Mouse (Mus musculus): Measurements from ENCODE around the gene Lhpp. TPM values are rescaled to one million over a fixed set of nuclear protein-coding genes. Genes with fewer than 3 reads are reported as not detected.

The Lhpp gene
- polyA plus RNA-seq, 1 experiment = 2.4 TPM

GRCm38 (mm10) chr7:132701412-132701811 is 91.0 kb downstream of the Lhpp start:
- TF ChIP-seq GATA1 (IDR thresholded peaks at IDR 0.05; ENCODE audit: low read length) = no peak

- TF ChIP-seq GATA1 (IDR thresholded peaks at IDR 0.05; ENCODE audit: low read length) = no peak
These were observed 91.6 kb downstream of the Lhpp start for GRCm38 (mm10) chr7:132702024-132702423.

- TF ChIP-seq GATA1 (IDR thresholded peaks at IDR 0.05; ENCODE audit: low read length) = no peak
These were observed 92.1 kb downstream of the Lhpp start for GRCm38 (mm10) chr7:132702492-132703070.

GRCm38 (mm10) chr7:132703515-132704309 is 93.3 kb downstream of the Lhpp start:
- TF ChIP-seq GATA1 (IDR thresholded peaks at IDR 0.05; ENCODE audit: low read length) = no peak

- TF ChIP-seq GATA1 (IDR thresholded peaks at IDR 0.05; ENCODE audit: low read length) = no peak
These were observed 94.0 kb downstream of the Lhpp start for GRCm38 (mm10) chr7:132704310-132704875.

DNA sequence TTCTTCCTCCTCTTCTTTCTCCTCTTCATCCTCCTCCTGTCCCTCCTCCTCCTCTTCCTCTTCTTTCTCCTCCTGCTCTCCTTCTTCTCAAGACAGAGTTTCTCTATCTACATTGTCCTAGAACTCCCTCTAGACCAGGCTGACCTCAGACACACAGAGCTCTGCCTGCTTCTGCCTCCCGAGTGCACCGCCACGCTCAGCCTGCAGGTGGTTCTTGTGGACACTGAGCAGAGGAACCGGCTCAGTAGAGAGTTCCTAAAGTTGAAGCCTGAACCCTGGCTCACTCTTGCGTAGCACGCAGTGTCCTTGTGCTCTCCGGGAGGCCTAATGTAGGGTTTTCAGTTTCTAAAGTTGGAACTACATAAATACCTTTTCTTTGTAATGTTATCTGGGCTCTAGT is 94.7 kb downstream of the Lhpp start:
- TF ChIP-seq GATA1 (IDR thresholded peaks at IDR 0.05; ENCODE audit: low read length) = no peak

- no peak for TF ChIP-seq GATA1 (IDR thresholded peaks at IDR 0.05; ENCODE audit: low read length)
These were observed 101.1 kb downstream of the Lhpp start for GRCm38 (mm10) chr7:132711579-132711978.

- no peak for TF ChIP-seq GATA1 (IDR thresholded peaks at IDR 0.05; ENCODE audit: low read length)
These were observed 101.7 kb downstream of the Lhpp start for GRCm38 (mm10) chr7:132712044-132712708.

GRCm38 (mm10) chr7:132712956-132713355 is 102.5 kb downstream of the Lhpp start:
- no peak for TF ChIP-seq GATA1 (IDR thresholded peaks at IDR 0.05; ENCODE audit: low read length)

GRCm38 (mm10) chr7:132713483-132714126 is 103.2 kb downstream of the Lhpp start:
- no peak for TF ChIP-seq GATA1 (IDR thresholded peaks at IDR 0.05; ENCODE audit: low read length)

DNA sequence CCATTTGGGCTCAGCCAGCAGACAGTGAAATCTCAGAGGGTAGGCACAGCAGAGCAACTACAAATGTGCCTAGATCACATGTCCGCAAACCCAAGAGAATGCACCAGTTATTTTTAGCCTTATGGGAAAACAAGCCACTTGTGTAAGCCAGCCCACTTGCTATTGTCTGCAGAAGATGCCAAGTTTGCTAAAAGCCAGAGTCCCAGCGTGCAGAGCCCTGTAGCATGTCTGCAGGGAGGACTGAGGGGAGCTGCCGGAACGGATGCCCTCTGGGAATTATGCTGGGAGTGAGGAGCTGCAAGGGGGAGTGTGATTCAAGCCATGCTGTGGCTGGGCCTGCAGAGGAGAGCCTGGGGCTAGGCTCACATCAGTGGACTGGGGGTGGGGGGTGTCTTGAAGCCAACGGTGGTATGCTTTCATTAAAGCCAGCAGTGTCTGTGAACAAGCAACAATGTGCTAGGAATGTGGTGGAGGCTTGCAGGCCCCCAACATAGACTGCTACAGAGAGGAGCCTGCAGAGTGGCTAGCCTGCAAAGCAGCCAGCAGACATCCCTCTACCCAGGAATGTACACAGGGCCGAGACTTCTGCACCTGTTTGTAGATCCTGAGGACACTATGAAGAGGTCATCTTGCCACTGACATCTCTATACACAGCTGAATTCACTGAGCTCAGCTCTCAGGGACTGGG is 103.9 kb downstream of the Lhpp start:
- TF ChIP-seq GATA1 (IDR thresholded peaks at IDR 0.05; ENCODE audit: low read length) = no peak

GRCm38 (mm10) chr7:132715259-132715658 is 104.8 kb downstream of the Lhpp start:
- no peak for TF ChIP-seq GATA1 (IDR thresholded peaks at IDR 0.05; ENCODE audit: low read length)

DNA sequence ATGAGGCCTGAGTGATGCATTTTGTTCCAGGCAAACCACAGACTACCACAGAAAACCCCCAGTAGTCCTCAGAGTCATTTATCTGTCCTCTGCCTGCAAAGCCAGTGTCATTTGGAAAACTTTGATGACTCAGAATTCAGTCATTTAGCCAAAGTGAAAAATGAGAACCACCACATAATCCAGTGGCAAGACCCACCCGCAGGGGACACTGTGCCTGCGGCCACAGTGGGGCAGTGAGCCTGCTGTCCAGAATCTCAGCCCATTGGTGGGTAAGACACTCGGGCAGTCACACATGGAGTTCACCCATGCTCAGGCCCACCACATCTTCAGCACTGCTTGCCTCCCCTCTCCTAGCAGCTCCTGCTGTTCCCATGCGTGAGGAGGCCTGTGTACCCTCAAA is 109.1 kb downstream of the Lhpp start:
- no peak for TF ChIP-seq GATA1 (IDR thresholded peaks at IDR 0.05; ENCODE audit: low read length)

GRCm38 (mm10) chr7:132720562-132720961 is 110.1 kb downstream of the Lhpp start:
- TF ChIP-seq GATA1 (IDR thresholded peaks at IDR 0.05; ENCODE audit: low read length) = no peak

All from G1E-ER4 (cell line).